Mouse (Mus musculus): ENCODE data around the gene 1700025B11Rik. TPM values are rescaled to one million over a fixed set of nuclear protein-coding genes. Genes with fewer than 3 reads are reported as not detected.
"Not testable (repeated sequence)": the region's sequence is repeated elsewhere in the genome, so short reads cannot be mapped to it uniquely, and the experiment has no call there.

1700025B11Rik gene
- polyA plus RNA-seq (2017; shearing (Covaris generic)), result not detected

DNA sequence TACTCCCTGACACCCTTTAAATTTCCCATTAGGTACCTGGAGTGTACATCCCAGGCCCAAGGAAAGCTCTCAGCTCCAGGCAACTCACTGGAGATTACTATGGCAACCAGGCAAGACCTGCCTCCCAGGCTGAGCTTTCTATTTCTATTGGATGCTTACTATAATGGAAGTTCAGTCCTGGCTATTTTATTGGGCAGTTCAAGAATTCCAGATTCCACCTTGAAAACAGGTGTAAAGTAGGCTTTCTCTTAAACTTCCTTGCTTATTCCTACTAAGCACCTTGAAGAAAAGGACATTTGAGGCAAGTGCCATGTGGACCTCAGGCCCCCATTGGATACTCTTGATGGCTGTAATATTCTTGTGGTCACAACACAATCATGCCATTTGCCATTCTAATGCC is at the start of gene 1700025B11Rik:
Gene 1700025B11Rik (minus strand): TSS at position 101 of the 400 bp plus-strand sequence.
- ATAC-seq, result no peak

DNA sequence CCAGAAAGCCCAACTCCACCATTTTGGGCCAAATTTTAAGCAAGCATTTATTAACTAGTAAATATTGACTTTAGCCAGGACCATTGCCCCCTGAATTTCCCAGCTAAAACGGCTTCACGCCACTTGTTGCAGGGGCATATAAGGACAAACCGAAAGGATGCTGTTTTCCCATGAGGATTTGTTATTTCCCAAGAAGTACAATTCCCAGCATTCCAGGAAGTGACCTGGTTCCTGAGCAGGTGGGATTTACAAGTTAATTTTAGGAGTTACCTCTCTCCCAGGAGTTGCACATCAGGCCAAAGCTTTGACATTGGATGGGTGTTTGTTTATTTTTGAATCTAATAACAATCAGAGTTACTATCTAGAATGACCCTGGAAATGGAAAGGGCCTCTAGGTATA is 44.4 kb upstream of the 1700025B11Rik start:
- ATAC-seq, result no peak

DNA sequence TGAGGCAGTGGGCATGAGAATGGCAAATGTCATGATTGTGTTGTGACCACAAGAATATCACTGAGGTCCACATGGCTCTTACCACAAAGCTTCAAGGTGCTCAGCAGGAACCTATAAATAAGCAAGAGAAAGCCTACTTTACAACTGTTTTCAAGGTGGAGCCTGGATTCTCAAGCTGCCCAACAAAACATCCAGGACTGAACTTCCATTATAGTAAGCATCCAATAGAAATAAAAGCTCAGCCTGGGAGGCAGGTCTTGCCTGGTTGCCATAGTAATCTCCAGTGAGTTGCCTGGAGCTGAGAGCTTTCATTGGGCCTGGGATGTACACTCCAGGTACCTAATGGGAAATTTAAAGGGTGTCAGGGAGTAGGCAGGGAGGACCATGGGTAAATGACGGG is 37.3 kb upstream of the 1700025B11Rik start, which contains the start of gene Gm36245:
Gene Gm36245 (plus strand): TSS at position 301 of the 400 bp plus-strand sequence.
- no peak for ATAC-seq

DNA sequence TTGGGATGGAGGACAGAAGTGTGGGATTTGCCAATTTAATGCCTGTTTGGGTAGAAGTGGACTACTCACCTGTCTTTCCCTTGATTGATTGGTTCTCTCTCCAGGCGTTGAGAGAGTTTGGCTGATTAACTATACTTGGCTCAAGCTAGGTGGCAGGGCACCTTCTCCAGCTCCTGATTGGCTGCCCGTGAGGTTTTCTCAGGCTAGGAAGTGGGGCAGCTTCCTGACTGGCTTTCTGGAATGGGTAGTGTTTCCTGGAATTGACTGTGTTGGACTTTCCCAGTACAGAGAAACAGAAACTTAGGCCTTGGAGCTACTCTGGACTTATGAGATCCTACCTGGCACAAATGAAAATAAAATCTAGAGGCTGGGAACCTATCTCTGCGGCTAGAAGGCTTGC is 36.7 kb upstream of the 1700025B11Rik start:
- no peak for ATAC-seq

DNA sequence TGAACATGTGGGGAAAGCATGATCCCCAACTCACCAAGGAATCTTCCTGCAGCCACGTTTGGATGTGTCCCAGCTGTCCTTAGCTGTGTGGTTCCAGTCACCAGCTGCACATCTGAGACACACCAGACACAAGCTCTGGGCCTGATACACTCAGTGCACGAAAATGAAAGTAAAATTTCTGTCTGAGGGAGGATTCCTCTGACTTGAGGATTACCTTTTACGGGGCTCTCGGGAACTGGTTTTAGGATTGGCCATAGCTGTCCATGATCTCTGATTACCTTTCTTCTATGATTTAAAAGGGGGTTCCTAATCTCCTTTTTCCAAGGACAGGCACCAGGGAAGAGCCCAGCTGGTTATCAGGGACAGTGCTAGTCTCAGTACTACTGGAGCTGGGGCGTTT is 34.3 kb upstream of the 1700025B11Rik start, which contains the start of gene Apol10b:
Gene Apol10b (minus strand): TSS at position 165 of the 400 bp plus-strand sequence.
- no peak for ATAC-seq

DNA sequence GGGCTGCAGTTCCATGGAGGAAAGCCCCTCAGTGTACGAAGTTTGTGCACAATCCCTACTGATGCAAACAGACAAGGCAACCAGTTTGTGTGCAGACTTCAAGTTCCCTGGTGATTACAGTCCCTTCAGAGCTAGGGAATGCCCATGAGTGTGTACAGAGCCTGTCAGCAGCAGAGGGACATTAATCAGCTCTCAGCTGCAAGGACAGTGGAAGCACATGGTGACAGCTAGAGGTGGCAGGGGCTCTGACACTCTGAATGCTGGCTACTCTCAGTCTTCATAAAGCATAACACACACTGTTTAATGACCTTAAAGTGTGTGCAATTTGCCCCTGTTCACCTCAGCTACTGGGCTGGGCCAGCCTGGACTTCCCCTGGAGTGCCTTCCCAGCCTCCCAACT is 31.9 kb upstream of the 1700025B11Rik start:
- no peak for ATAC-seq

DNA sequence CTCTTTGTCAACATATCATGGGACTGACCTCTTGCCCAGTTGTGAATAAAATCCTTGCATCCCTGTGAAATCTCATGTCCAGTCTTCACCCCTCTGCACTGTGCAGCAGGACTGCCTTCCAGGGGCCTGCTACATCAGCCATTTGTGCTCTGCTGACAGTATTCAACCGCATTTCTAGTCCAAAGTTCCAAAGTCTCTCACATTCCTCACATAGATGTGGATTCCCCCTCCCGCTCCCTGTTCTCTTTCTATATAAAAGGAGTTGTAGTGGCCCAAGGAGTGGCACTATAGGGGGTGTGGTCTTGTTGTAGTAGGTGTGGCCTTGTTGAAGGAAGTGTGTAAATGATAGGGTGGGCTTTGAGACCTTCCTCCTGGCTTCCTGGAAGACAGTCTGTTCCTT is 29.2 kb upstream of the 1700025B11Rik start:
- ATAC-seq, result no peak

DNA sequence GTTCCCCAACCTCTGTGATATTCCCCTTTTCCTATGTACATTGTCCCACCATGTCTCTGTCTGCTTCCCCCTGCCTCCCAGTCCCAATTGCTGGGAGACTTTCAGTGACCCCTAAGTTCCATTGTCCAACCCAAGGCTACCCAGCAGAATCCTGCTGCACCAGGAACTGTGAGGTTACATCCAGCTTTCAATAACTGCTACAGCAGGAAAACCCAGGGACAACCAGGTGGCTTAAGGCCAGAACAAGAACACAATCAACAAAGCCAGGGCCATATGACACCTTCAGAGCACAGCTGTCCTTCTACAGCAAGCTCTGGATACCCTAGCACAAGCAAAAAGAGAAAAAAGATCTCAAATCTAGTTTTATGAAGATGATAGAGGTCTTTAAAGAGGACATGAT is 27.3 kb upstream of the 1700025B11Rik start:
- ATAC-seq, result no peak

DNA sequence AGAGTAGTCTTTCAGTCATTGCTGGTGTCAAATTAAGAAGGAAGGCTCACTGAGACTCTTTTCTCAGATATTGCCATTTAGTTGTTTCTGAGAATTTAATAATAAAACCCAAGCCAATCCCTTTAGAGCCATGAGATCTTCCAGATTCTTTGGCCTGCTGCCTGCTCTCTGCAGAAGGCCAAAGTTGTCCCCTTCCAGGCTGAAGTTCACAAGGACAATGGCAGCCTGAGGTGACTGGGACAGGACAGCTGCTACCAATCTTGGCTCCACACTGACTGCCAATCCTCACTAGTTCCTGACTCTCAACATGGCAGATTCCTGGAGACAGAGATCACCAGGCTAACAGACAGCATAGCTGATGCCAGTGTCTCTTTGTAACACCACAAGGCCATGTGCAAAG is 25.3 kb upstream of the 1700025B11Rik start:
- no peak for ATAC-seq

DNA sequence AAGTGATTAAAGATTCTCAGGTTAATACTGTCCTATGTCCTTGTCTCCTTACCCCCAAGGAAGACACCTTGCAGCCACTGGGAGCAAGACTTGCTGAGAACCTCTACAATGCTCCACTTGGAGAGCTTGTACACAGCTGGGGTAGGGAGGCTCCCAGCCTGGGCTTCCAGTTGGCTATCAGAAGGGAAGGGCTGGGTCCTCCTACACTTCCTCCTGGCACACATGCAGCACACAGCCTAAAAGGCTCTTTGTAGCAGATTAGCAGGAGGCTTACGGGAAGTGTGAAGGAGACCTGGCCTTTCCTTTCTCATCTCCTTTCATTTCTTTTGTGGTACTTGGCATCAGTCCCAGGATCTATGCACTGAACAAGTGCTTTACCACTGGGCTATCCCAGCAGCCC is 20.0 kb upstream of the 1700025B11Rik start:
- no peak for ATAC-seq

DNA sequence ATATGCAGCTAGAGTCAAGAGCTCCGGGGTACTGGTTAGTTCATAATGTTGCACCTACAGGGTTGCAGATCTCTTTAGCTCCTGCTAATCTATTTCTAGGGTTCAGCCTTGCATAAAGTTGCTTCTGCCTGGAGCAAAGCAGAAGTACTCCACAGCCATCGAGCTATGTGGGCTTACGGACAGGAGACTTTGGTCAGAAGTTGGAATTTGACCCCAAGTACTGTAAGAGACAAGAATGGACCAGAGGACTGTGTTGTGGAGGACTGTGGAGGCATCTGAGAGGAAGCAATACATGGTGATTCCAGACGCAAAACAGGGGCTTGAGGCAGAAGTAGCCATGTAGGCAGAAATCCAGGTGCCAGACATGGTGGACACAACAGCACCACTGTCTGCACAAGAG is 17.6 kb upstream of the 1700025B11Rik start:
- no peak for ATAC-seq

DNA sequence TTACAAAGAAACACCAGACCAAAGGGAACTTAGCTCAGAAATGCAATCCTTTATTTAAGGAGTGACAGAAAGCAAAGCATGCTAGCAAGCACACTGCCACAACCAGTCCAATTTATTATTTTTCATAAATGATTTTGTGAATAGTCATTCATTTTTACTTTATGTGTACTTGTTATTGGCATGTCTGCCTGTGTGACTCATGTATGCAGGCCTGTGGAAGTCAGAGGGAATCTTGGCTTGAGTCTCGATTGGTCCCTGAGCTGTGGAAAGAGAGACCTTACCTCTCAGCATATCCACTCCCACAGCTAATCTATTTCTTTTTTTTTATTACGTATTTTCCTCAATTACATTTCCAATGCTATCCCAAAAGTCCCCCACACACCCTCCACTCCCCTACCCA is 17.1 kb upstream of the 1700025B11Rik start:
- ATAC-seq, result no peak

DNA sequence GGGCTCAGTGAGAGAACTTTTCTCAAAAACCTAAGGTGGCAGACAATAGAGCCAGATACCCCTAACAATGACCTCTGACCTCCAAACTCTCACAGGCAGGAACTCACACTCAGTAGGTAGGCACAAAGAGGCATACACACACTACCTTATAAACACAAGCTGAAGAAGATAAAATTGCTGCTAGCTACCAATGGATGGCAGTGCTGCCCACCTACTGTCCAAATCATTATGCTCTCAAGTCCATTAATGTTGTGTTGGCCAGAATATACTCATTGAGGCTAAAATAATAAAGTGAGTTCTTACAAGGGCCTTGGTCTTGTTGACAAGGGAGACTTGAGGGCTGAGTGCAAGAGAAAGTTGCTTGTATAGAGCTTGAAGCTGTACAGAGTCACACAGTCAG is 1.5 kb upstream of the 1700025B11Rik start:
- no peak for ATAC-seq

DNA sequence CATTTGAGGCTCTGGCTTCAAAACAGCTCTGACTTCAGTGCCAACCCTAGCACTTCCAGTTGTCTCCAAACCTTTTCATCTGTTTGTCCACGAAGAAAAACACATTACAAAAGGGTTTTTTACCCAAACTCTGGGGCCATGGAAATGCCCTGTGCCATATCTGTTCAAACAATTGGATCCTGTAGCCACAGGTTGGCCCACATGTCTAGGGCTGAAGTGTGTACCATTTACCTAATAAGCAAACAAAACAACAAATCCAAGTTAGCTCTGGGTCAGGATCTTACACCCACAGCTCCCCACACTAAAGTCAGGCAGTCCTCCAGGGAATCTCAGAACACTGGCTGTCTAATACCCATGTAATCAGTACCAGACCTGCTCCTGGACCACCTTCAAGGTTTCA is 22.5 kb downstream of the 1700025B11Rik start:
- ATAC-seq, result not testable (repeated sequence)

DNA sequence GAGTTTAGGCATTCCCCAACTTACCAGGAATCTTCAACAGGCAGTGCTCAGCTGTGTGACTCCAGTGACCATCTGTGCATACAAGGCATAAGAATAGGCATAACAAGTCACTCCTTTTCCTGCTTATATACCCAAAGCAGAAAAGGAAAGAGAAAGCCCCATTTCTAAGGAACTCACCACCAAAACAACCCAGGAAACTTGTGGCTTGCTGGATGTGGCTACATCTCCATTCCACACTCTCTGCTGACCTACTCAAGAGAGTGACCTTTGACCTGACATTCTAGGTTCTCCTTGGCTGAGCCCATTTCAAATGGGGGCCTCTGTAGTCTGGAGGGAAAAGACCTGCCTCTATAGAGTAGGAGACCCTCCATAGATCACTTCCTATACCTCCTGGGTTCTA is 28.5 kb downstream of the 1700025B11Rik start, which contains the start of gene Apol7c:
Gene Apol7c (minus strand): TSS at position 101 of the 400 bp plus-strand sequence.
- no peak for ATAC-seq

DNA sequence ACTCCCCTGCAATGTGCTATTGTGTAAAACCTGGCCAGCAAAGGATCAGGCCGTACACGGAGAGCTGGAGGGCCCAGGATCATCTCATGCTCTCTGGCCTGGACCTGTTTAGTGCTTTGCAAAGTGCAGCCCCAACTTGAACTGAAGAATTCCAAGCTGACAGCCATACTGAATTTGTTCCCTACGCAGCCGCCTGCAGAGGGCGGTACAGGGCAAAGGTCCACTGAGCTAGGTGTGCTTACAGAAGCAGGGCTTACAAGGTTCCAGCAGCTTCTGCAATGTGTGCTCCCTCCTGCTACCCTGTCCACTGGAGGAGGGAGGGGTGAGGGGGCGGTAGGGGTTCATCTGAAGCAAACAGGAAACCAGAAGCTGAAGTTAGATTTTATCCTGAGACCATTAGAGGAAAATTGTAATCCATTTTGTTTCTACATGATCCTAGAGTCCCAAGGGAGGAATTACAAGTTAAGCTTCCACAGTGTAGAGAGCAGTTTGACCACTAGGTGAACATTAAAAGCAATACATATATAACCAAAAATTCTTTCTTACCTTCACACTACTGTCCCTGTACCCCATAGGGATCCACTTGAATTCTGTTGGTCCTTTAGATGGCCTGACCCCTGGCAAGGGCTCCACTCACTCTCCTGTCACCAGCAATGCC is 38.4 kb downstream of the 1700025B11Rik start:
- not testable (repeated sequence) for ATAC-seq

DNA sequence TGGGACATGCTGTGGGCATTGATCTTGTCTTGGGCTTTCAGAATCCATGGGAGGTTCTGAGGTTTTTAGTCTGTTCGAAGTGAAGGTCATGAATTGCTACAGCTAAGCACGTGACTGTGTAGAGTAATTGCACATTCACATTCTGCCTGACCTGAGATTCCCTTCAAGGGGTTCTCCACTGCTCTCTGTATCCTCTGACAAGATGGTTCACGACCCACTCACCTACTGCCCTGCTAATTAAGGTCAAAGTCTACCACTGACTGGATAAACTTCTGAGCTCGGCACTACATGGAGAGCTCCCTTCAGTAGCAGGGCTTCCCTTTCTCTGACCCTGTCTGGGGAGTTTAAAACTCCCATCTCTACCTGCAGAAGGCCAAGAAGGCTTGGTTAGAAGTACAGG is 41.1 kb downstream of the 1700025B11Rik start:
- not testable (repeated sequence) for ATAC-seq

Other genes with a start within 250 kb of the 1700025B11Rik start
- gene Apol7a, start 162.8 kb downstream of the 1700025B11Rik start, polyA plus RNA-seq (2017; shearing (Covaris generic)), result not detected
- 10 to 100 TPM; 11.5 to 12.7 TPM for gene Apol9a, start 150.8 kb downstream of the 1700025B11Rik start, polyA plus RNA-seq (2017; shearing (Covaris generic))
- gene Apol7b, start 114.4 kb downstream of the 1700025B11Rik start, polyA plus RNA-seq (2017; shearing (Covaris generic)), result under 1 TPM; 0.21 to 0.31 TPM
- gene Apol10a, start 84.8 kb downstream of the 1700025B11Rik start, polyA plus RNA-seq (2017; shearing (Covaris generic)), result not detected
- gene Apol11a, start 53.6 kb downstream of the 1700025B11Rik start, polyA plus RNA-seq (2017; shearing (Covaris generic)), result under 1 TPM in 1 of 2 experiments, not detected in 1; 0.27 TPM
- not detected for gene Apol7c, start 28.6 kb downstream of the 1700025B11Rik start, polyA plus RNA-seq (2017; shearing (Covaris generic))
- 1 to 10 TPM; 3.3 to 7.0 TPM for gene Apol10b, start 34.2 kb upstream of the 1700025B11Rik start, polyA plus RNA-seq (2017; shearing (Covaris generic))
- not detected for gene Gm36245, start 37.4 kb upstream of the 1700025B11Rik start, polyA plus RNA-seq (2017; shearing (Covaris generic))
- 1 to 10 TPM in 1 of 2 experiments, under 1 TPM in 1; 0.22 to 2.4 TPM for gene Apol11b, start 81.4 kb upstream of the 1700025B11Rik start, polyA plus RNA-seq (2017; shearing (Covaris generic))
- 10 to 100 TPM; 36.7 to 51.7 TPM for gene Apol7e, start 137.0 kb upstream of the 1700025B11Rik start, polyA plus RNA-seq (2017; shearing (Covaris generic))
- gene Apol9b, start 167.1 kb upstream of the 1700025B11Rik start, polyA plus RNA-seq (2017; shearing (Covaris generic)), result 10 to 100 TPM; 43.8 to 61.2 TPM
- gene Apol8, start 195.1 kb upstream of the 1700025B11Rik start, polyA plus RNA-seq (2017; shearing (Covaris generic)), result not detected